Mouse (Mus musculus) ES-E14 (cell line): ENCODE results near the gene Tomm34. TPM values are rescaled to one million over a fixed set of nuclear protein-coding genes. Genes with fewer than 3 reads are reported as not detected.

ENCODE experiments used
- DNase-seq: peaks from one replicate; pipeline ENCODE4 v3.0.0-alpha.2; 2013; ENCODE audit warnings: low read depth, low spot score
- H3K27ac ChIP-seq: 2 replicates; pipeline ENCODE4 v1.5.1; 2012; ENCODE audit warnings: low read depth, mild to moderate bottlenecking, low read length, moderate library complexity, mixed read lengths; ENCODE audit not compliant: poor library complexity, insufficient read depth, severe bottlenecking
- H3K36me3 ChIP-seq: 2 replicates; pipeline ENCODE4 v1.6.1; 2012; ENCODE audit warnings: mild to moderate bottlenecking, low read length, moderate library complexity, mixed read lengths; ENCODE audit not compliant: control insufficient read depth, poor library complexity, insufficient read depth, severe bottlenecking
- H3K4me1 ChIP-seq, 2 experiments: fragments of 150-350 bp in 1 of 2; sonication (generic) in 1 of 2; 2 replicates each; pipeline ENCODE4 v1.6.1; 2012; ENCODE audit warnings: low read length in 2 of 2, mild to moderate bottlenecking in 1 of 2, mixed read lengths in 1 of 2; ENCODE audit not compliant: control insufficient read depth in 2 of 2, insufficient read depth in 2 of 2, poor library complexity in 1 of 2
- H3K4me3 ChIP-seq, 2 experiments: fragments of 150-350 bp in 1 of 2; sonication (generic) in 1 of 2; 2 replicates each; pipeline ENCODE4 v1.5.1; 2012; ENCODE audit warnings: low read length in 2 of 2, low read depth in 1 of 2, mild to moderate bottlenecking in 1 of 2, mixed read lengths in 1 of 2; ENCODE audit not compliant: insufficient read depth in 1 of 2, poor library complexity in 1 of 2, severe bottlenecking in 1 of 2
- H3K9ac ChIP-seq: 2 replicates; pipeline ENCODE4 v1.6.1; 2012; ENCODE audit warnings: low read depth, mild to moderate bottlenecking, low read length, mixed read lengths; ENCODE audit not compliant: poor library complexity, insufficient read depth, severe bottlenecking
- H3K9me3 ChIP-seq: fragments of 150-350 bp; sonication (generic); 2 replicates; pipeline ENCODE4 v1.6.1; 2012; ENCODE audit warnings: low read depth, mild to moderate bottlenecking, low read length; ENCODE audit not compliant: control insufficient read depth, insufficient read depth
- CHD2 ChIP-seq: IDR thresholded peaks from 2 replicates; pipeline ENCODE4 v1.6.1; 2014; ENCODE audit warnings: mild to moderate bottlenecking, low read depth, low read length, inconsistent platforms
- HCFC1 ChIP-seq: IDR thresholded peaks from 2 replicates; pipeline ENCODE4 v1.6.1; 2012; ENCODE audit warnings: low read length, inconsistent platforms, borderline replicate concordance; ENCODE audit not compliant: insufficient read depth
- MAFK ChIP-seq: IDR thresholded peaks from 2 replicates; pipeline ENCODE4 v1.6.1; 2014; ENCODE audit warnings: mild to moderate bottlenecking, low read depth, low read length, inconsistent platforms; ENCODE audit not compliant: insufficient read depth
- ZC3H11A ChIP-seq: IDR thresholded peaks from 2 replicates; pipeline ENCODE4 v1.6.1; 2012; ENCODE audit warnings: low read depth, mild to moderate bottlenecking, inconsistent platforms, low read length, borderline replicate concordance
- ZNF384 ChIP-seq: IDR thresholded peaks from 2 replicates; pipeline ENCODE4 v1.6.1; 2012; ENCODE audit warnings: low read depth, low read length, inconsistent platforms
- in situ Hi-C, 2 experiments: fragments of 600-800 bp; cut with MboI; formaldehyde crosslinking; loops; one replicate each; pipeline ENCODE4 v1.15.1; 2025; ENCODE audit warnings: low sequenced_read_pairs in 2 of 2, inconsistent platforms in 1 of 2; ENCODE audit not compliant: unreplicated experiment in 2 of 2
- total RNA-seq: library from RNA; depleted of rRNA; stranded (reverse); fragments of 300-350 nt; gene quantifications from 2 replicates; pipeline ENCODE4 v1.2.3, GENCODE M21; 2012

The Tomm34 gene
- total RNA-seq, 1 experiment, result 41.5 TPM

DNA sequence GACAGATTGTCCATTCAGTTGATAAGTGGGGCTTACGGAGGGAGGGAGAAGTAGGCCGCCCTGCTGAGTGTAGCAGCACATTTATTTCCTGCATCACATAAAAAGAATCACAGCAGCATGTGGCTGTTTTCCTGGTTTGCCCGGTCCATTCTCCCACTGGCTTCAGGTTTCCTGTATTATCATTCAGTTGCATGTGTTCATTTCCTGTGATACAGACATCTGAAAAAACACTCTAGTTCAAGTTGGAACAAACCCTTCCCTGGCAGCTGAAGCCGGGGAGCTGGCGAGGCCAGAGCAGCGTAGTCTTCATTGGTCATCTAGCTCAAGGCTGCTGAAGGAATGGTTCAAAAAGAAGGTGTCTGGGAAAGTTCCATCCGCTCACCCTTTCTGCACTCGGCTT, 40.6 kb upstream of the Tomm34 start:
- TF ChIP-seq HCFC1, result no peak
- no peak for TF ChIP-seq ZC3H11A
- TF ChIP-seq CHD2, result no peak
- no peak for TF ChIP-seq MAFK
- no peak for TF ChIP-seq ZNF384

DNA sequence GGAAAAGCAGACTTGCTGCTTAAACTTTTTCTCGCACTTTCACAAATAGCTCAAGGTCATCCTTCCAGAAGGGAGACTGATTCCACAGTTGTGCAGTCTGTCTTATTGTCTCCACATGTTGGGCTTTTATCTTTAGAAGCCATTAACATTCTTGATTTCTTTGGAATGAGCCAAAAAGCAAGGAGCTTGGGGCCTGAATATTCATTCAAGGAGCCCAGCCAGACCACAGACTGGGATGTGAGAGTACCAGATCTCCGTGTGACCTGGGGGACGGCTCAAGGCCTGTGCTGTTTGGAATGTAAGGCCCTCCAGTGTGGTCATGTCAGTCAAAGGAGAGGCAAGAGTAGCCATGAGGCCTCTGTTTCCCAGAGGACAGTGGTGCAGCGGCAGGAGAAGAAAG, 37.5 kb upstream of the Tomm34 start:
- no peak overlapping the region for H3K4me3 ChIP-seq
- TF ChIP-seq ZNF384, result no peak
- TF ChIP-seq CHD2, result no peak
- TF ChIP-seq ZC3H11A, result no peak
- no peak for TF ChIP-seq MAFK
- no peak for TF ChIP-seq HCFC1
- in situ Hi-C loops, result loop anchor here in 1 of 2 experiments (10.0 kb wide), 1 partner anchor 236 kb away; no protein-coding TSS in a partner anchor
- no peaks in the 10 kb centered on the region for H3K9me3 ChIP-seq
- no peak overlapping the region for H3K9ac ChIP-seq
- H3K27ac ChIP-seq, result no peak overlapping the region
- peaks cover 15% of the 10 kb centered on the region; the same call in 1 of the 2 replicates for H3K36me3 ChIP-seq
- no peak for DNase-seq
- no peaks in the 10 kb centered on the region for H3K4me1 ChIP-seq

More for the DNA sequence above, 40.6 kb upstream of the Tomm34 start:
- H3K9me3 ChIP-seq, result no peaks in the 10 kb centered on the region
- H3K36me3 ChIP-seq, result peaks cover 19% of the 10 kb centered on the region; the same call in 1 of the 2 replicates
- no peaks in the 10 kb centered on the region for H3K4me1 ChIP-seq
- no peak overlapping the region for H3K4me3 ChIP-seq
- H3K9ac ChIP-seq, result no peak overlapping the region
- in situ Hi-C loops, result no loop called here
- no peak overlapping the region for H3K27ac ChIP-seq
- no peak for DNase-seq

GRCm38 (mm10) chr2:164107125-164107874, 36.3 kb upstream of the Tomm34 start:
- H3K36me3 ChIP-seq, result peaks cover 20% of the 10 kb centered on the region
- in situ Hi-C loops, result loop anchor here in 1 of 2 experiments (10.0 kb wide), 1 partner anchor 238 kb away; no protein-coding TSS in a partner anchor
- TF ChIP-seq HCFC1 (no peak), MAFK (no peak), ZNF384 (no peak), CHD2 (no peak), ZC3H11A (no peak)
- no peak overlapping the region for H3K27ac ChIP-seq
- no peaks in the 10 kb centered on the region for H3K4me1 ChIP-seq
- H3K9ac ChIP-seq, result no peak overlapping the region
- no peak for DNase-seq
- H3K4me3 ChIP-seq, result no peak overlapping the region
- H3K9me3 ChIP-seq, result no peaks in the 10 kb centered on the region

GRCm38 (mm10) chr2:164106287-164107035, 35.5 kb upstream of the Tomm34 start:
- Histone ChIP-seq H3K4me1 (no peaks in the 10 kb centered on the region), H3K27ac (no peak overlapping the region), H3K36me3 (peaks cover 18% of the 10 kb centered on the region), H3K4me3 (no peak overlapping the region), H3K9me3 (no peaks in the 10 kb centered on the region), H3K9ac (no peak overlapping the region)
- in situ Hi-C loops, result loop anchor here in 1 of 2 experiments (10.0 kb wide), 1 partner anchor 238 kb away; no protein-coding TSS in a partner anchor
- DNase-seq, result no peak
- TF ChIP-seq ZC3H11A, result no peak
- no peak for TF ChIP-seq ZNF384
- no peak for TF ChIP-seq HCFC1
- TF ChIP-seq MAFK, result no peak
- TF ChIP-seq CHD2, result no peak
